Mouse (Mus musculus) kidney, postnatal 0 days (tissue): ENCODE data around the gene Gsto2. TPM values are rescaled to one million over a fixed set of nuclear protein-coding genes. Genes with fewer than 3 reads are reported as not detected.
"Not testable (repeated sequence)": the region's sequence is repeated elsewhere in the genome, so short reads cannot be mapped to it uniquely, and the experiment has no call there.

Experiments used
- ATAC-seq: fragments of 200-750 bp; cut with Nextera tagmentation; replicated peaks from 2 replicates; pipeline ENCODE4 v1.8.0; 2017; ENCODE audit warnings: low read depth, moderate number of reproducible peaks, moderate TSS enrichment, moderate library complexity; ENCODE audit not compliant: low FRiP score
- DNase-seq: peaks from one replicate; pipeline ENCODE4 v3.0.0-alpha.2; 2016; ENCODE audit warnings: low spot score
- H3K27ac ChIP-seq: fragments of 300-500 bp; sonication (generic); 2 replicates; pipeline ENCODE4 v1.5.1; 2014; ENCODE audit warnings: mild to moderate bottlenecking
- H3K27me3 ChIP-seq: fragments of 300-500 bp; sonication (generic); 2 replicates; pipeline ENCODE4 v1.6.1; 2014; ENCODE audit warnings: low read length, mixed read lengths; ENCODE audit not compliant: insufficient read depth
- H3K36me3 ChIP-seq: fragments of 300-500 bp; sonication (generic); 2 replicates; pipeline ENCODE4 v1.6.1; 2014; ENCODE audit warnings: low read length, mixed read lengths; ENCODE audit not compliant: insufficient read depth
- H3K4me1 ChIP-seq: fragments of 300-500 bp; sonication (generic); replicated peaks from 2 replicates; pipeline ENCODE4 v1.6.1; 2014; ENCODE audit warnings: antibody characterized with exemption, low read length, mixed read lengths; ENCODE audit not compliant: insufficient read depth
- H3K4me2 ChIP-seq: fragments of 300-500 bp; sonication (generic); 2 replicates; pipeline ENCODE4 v1.6.1; 2014; ENCODE audit warnings: mild to moderate bottlenecking, low read length, moderate library complexity, mixed read lengths
- H3K4me3 ChIP-seq: fragments of 300-500 bp; sonication (generic); replicated peaks from 2 replicates; pipeline ENCODE4 v1.5.1; 2014; ENCODE audit warnings: low read depth, low read length
- H3K9ac ChIP-seq: fragments of 300-500 bp; sonication (generic); 2 replicates; pipeline ENCODE4 v1.6.1; 2014; ENCODE audit warnings: low read depth, low read length
- H3K9me3 ChIP-seq: fragments of 300-500 bp; sonication (generic); replicated peaks from 2 replicates; pipeline ENCODE4 v1.6.1; 2016; ENCODE audit warnings: low read length, inconsistent platforms, mixed read lengths
- CTCF ChIP-seq: IDR thresholded peaks from 2 replicates; pipeline ENCODE4 v1.5.1; 2016; ENCODE audit warnings: antibody characterized with exemption, low read depth, mild to moderate bottlenecking, moderate library complexity
- WGBS: fragments of 180-500 bp; shearing (Covaris S2); extraction: QIAGEN DNeasy Blood & Tissue Kit; methylation state at CpG from one replicate; pipeline ENCODE4 v1.1.7; 2014; 5-methylcytosine and 5-hydroxymethylcytosine counted together
- polyA plus RNA-seq: library from polyadenylated mRNA; unstranded; fragments of >200 nt; fragmentation: Nextera tagmentation; extraction: Ambion mirVana; gene quantifications from 2 replicates; pipeline ENCODE4 v1.2.1, GENCODE M21; 2015

The Gsto2 gene
- polyA plus RNA-seq, 1 experiment from 2014 or later = 1.7 TPM

GRCm38 (mm10) chr19:47837527-47837901 lies 27.8 kb upstream of the Gsto2 start:
- ATAC-seq = peak; percentile 42; the same call in 1 of the 2 replicates
- H3K9ac ChIP-seq = 0 out of 2 replicates have a peak overlapping the region, but pooled peaks have one; percentile 44
- no peak overlapping the region for H3K27ac ChIP-seq
- no peak for DNase-seq
- H3K4me2 ChIP-seq = peak overlapping the region; percentile 62
- peaks cover 4% of the 10 kb centered on the region; the same call in 1 of the 2 replicates for H3K27me3 ChIP-seq
- H3K9me3 ChIP-seq = no peaks in the 10 kb centered on the region
- no peaks in the 10 kb centered on the region for H3K4me1 ChIP-seq
- WGBS = under 1% methylated on average over 6 of the region's 6 CpGs
- no peak for TF ChIP-seq CTCF
- H3K4me3 ChIP-seq = peak overlapping the region; percentile 33
- no peaks in the 10 kb centered on the region for H3K36me3 ChIP-seq

GRCm38 (mm10) chr19:47841234-47841633 lies 24.1 kb upstream of the Gsto2 start:
- 82% methylated on average over 13 of the region's 15 CpGs for WGBS

GRCm38 (mm10) chr19:47849735-47850134 lies 15.6 kb upstream of the Gsto2 start:
- 80% methylated on average over 3 of the region's 3 CpGs for WGBS
- ATAC-seq (no peak), DNase-seq (no peak)
- no peaks in the 10 kb centered on the region for H3K27me3 ChIP-seq
- H3K9ac ChIP-seq = no peak overlapping the region
- H3K4me3 ChIP-seq = no peak overlapping the region
- H3K9me3 ChIP-seq = no peaks in the 10 kb centered on the region
- H3K36me3 ChIP-seq = no peaks in the 10 kb centered on the region
- no peaks in the 10 kb centered on the region for H3K4me1 ChIP-seq
- H3K4me2 ChIP-seq = no peak overlapping the region
- H3K27ac ChIP-seq = no peak overlapping the region
- no peak for TF ChIP-seq CTCF

More at GRCm38 (mm10) chr19:47841234-47841633, 24.1 kb upstream of the Gsto2 start:
- not testable (repeated sequence) for H3K4me2 ChIP-seq, H3K4me1 ChIP-seq, H3K27me3 ChIP-seq, H3K4me3 ChIP-seq, H3K27ac ChIP-seq, H3K9ac ChIP-seq, DNase-seq, H3K36me3 ChIP-seq, H3K9me3 ChIP-seq, ATAC-seq

GRCm38 (mm10) chr19:47852131-47852530 lies 13.2 kb upstream of the Gsto2 start:
- not testable (repeated sequence) for H3K9ac ChIP-seq, ATAC-seq, H3K27ac ChIP-seq, H3K36me3 ChIP-seq, DNase-seq, H3K27me3 ChIP-seq, H3K4me3 ChIP-seq, H3K9me3 ChIP-seq, H3K4me1 ChIP-seq, H3K4me2 ChIP-seq
- 88% methylated on average over 3 of the region's 3 CpGs for whole genome bisulfite sequencing

GRCm38 (mm10) chr19:47853053-47853452 lies 12.3 kb upstream of the Gsto2 start:
- TF ChIP-seq CTCF = no peak
- WGBS = 91% methylated on average over 3 of the region's 3 CpGs

GRCm38 (mm10) chr19:47853951-47854795 lies 11.2 kb upstream of the Gsto2 start:
- ATAC-seq = peak; percentile 67
- Histone ChIP-seq H3K4me1 (peaks cover 7% of the 10 kb centered on the region), H3K9ac (no peak overlapping the region), H3K4me2 (peak overlapping the region; percentile 83), H3K4me3 (peak overlapping the region; percentile 48), H3K9me3 (no peaks in the 10 kb centered on the region), H3K27me3 (no peaks in the 10 kb centered on the region), H3K36me3 (0 out of 2 replicates have a peak, but pooled peaks cover 5% of the 10 kb centered on the region), H3K27ac (no peak overlapping the region)
- WGBS = 18% methylated on average over 13 of the region's 13 CpGs
- peak; percentile 64 for DNase-seq
- TF ChIP-seq CTCF = peak; percentile 18; the same call in 1 of the 2 replicates

More at GRCm38 (mm10) chr19:47853053-47853452, 12.3 kb upstream of the Gsto2 start:
- H3K4me2 ChIP-seq = no peak overlapping the region
- no peak for ATAC-seq
- H3K4me1 ChIP-seq = peaks cover 7% of the 10 kb centered on the region
- no peaks in the 10 kb centered on the region for H3K9me3 ChIP-seq
- H3K36me3 ChIP-seq = no peaks in the 10 kb centered on the region
- no peak overlapping the region for H3K4me3 ChIP-seq
- no peak for DNase-seq
- H3K27me3 ChIP-seq = no peaks in the 10 kb centered on the region
- no peak overlapping the region for H3K9ac ChIP-seq
- no peak overlapping the region for H3K27ac ChIP-seq
